Mouse (Mus musculus) MEL (cell line): Measurements from ENCODE around the gene Trim14. TPM values are rescaled to one million over a fixed set of nuclear protein-coding genes. Genes with fewer than 3 reads are reported as not detected.

ENCODE experiments used
- DNase-seq: peaks from one replicate; pipeline ENCODE4 v3.0.0; 2011; ENCODE audit warnings: low read depth, low spot score
- H3K27ac ChIP-seq: 2 replicates; pipeline ENCODE4 v1.5.1; 2012; ENCODE audit warnings: low read depth, mild to moderate bottlenecking, control low read depth, low read length, moderate library complexity; ENCODE audit not compliant: control insufficient read depth
- H3K27me3 ChIP-seq, 2 experiments: fragments of 150-350 bp in 1 of 2; sonication (generic) in 1 of 2; 2 replicates each; pipeline ENCODE4 v1.6.1; 2012; ENCODE audit warnings: low read length in 2 of 2, mild to moderate bottlenecking in 2 of 2, improper control_type of control experiment in 1 of 2, moderate library complexity in 1 of 2; ENCODE audit not compliant: insufficient read depth in 2 of 2, control insufficient read depth in 1 of 2
- H3K36me3 ChIP-seq, 2 experiments: 2 replicates each; pipeline ENCODE4 v1.6.1; 2012 to 2014; ENCODE audit warnings: low read length in 2 of 2, improper control_type of control experiment in 1 of 2, inconsistent platforms in 1 of 2, mild to moderate bottlenecking in 1 of 2; ENCODE audit not compliant: insufficient read depth in 2 of 2, control insufficient read depth in 1 of 2
- H3K4me1 ChIP-seq, 2 experiments: fragments of 150-350 bp in 1 of 2; sonication (generic) in 1 of 2; 2 replicates each; pipeline ENCODE4 v1.6.1; 2012; ENCODE audit warnings: low read length in 2 of 2, improper control_type of control experiment in 1 of 2, mild to moderate bottlenecking in 1 of 2; ENCODE audit not compliant: insufficient read depth in 2 of 2, control insufficient read depth in 1 of 2
- H3K4me3 ChIP-seq, 2 experiments: fragments of 150-350 bp in 1 of 2; sonication (generic) in 1 of 2; 2 replicates each; pipeline ENCODE4 v1.5.1; 2012; ENCODE audit warnings: low read depth in 2 of 2, low read length in 2 of 2, mild to moderate bottlenecking in 2 of 2, moderate library complexity in 2 of 2, control low read depth in 1 of 2, improper control_type of control experiment in 1 of 2; ENCODE audit not compliant: control insufficient read depth in 1 of 2, insufficient read depth in 1 of 2
- H3K79me2 ChIP-seq: 2 replicates; pipeline ENCODE4 v1.6.1; 2012; ENCODE audit warnings: mild to moderate bottlenecking, low read length, moderate library complexity; ENCODE audit not compliant: control insufficient read depth, poor library complexity, insufficient read depth
- H3K9ac ChIP-seq: 2 replicates; pipeline ENCODE4 v1.6.1; 2012; ENCODE audit warnings: low read depth, mild to moderate bottlenecking, control low read depth, low read length, moderate library complexity; ENCODE audit not compliant: control insufficient read depth, poor library complexity, severe bottlenecking
- H3K9me3 ChIP-seq: fragments of 150-350 bp; sonication (generic); replicated peaks from 2 replicates; pipeline ENCODE4 v1.6.1; 2012; ENCODE audit warnings: mild to moderate bottlenecking, low read length, improper control_type of control experiment, moderate library complexity; ENCODE audit not compliant: insufficient read depth
- BHLHE40 ChIP-seq: IDR thresholded peaks from 2 replicates; pipeline ENCODE4 v1.6.1; 2012; ENCODE audit warnings: low read depth, mild to moderate bottlenecking, inconsistent platforms, low read length, improper control_type of control experiment, borderline replicate concordance
- CHD1 ChIP-seq: IDR thresholded peaks from 2 replicates; pipeline ENCODE4 v1.6.1; 2012; ENCODE audit warnings: low read depth, mild to moderate bottlenecking, inconsistent platforms, low read length, improper control_type of control experiment
- CTCF ChIP-seq, 3 experiments: IDR thresholded peaks in 2 of 3; conservative IDR thresholded peaks in 1 of 3; 2 replicates each; pipeline ENCODE4 v1.5.1; 2011 to 2012; ENCODE audit warnings: low read length in 3 of 3, low read depth in 2 of 3, mild to moderate bottlenecking in 2 of 3, improper control_type of control experiment in 1 of 3, inconsistent platforms in 1 of 3, mixed read lengths in 1 of 3, moderate library complexity in 1 of 3; ENCODE audit not compliant: control insufficient read depth in 1 of 3, insufficient read depth in 1 of 3, poor library complexity in 1 of 3, severe bottlenecking in 1 of 3
- E2F4 ChIP-seq: IDR thresholded peaks from 2 replicates; pipeline ENCODE4 v1.6.1; 2011; ENCODE audit warnings: low read depth, low read length, improper control_type of control experiment, borderline replicate concordance
- ELF1 ChIP-seq: IDR thresholded peaks from 2 replicates; pipeline ENCODE4 v1.6.1; 2014; ENCODE audit warnings: low read depth, mild to moderate bottlenecking, inconsistent platforms, low read length, improper control_type of control experiment, moderate library complexity
- EP300 ChIP-seq, 2 experiments: IDR thresholded peaks; 2 replicates each; pipeline ENCODE4 v1.6.1; 2011; ENCODE audit warnings: improper control_type of control experiment in 2 of 2, low read length in 2 of 2, low read depth in 1 of 2, mild to moderate bottlenecking in 1 of 2
- ETS1 ChIP-seq: IDR thresholded peaks from 2 replicates; pipeline ENCODE4 v1.6.1; 2012; ENCODE audit warnings: low read depth, mild to moderate bottlenecking, inconsistent platforms, low read length, improper control_type of control experiment, moderate library complexity
- GABPA ChIP-seq: IDR thresholded peaks from 2 replicates; pipeline ENCODE4 v1.6.1; 2012; ENCODE audit warnings: low read depth, mild to moderate bottlenecking, inconsistent platforms, low read length, improper control_type of control experiment, moderate library complexity
- GATA1 ChIP-seq: IDR thresholded peaks from 2 replicates; pipeline ENCODE4 v1.6.1; 2011; ENCODE audit warnings: low read depth, low read length, improper control_type of control experiment
- HCFC1 ChIP-seq: IDR thresholded peaks from 2 replicates; pipeline ENCODE4 v1.6.1; 2012; ENCODE audit warnings: low read depth, mild to moderate bottlenecking, inconsistent platforms, low read length, improper control_type of control experiment, moderate library complexity
- JUND ChIP-seq: IDR thresholded peaks from 2 replicates; pipeline ENCODE4 v1.6.1; 2011; ENCODE audit warnings: low read depth, mild to moderate bottlenecking, improper control_type of control experiment, low read length
- KAT2A ChIP-seq: conservative IDR thresholded peaks from 2 replicates; pipeline ENCODE4 v1.6.1; 2012; ENCODE audit warnings: low read depth, low read length, improper control_type of control experiment, inconsistent platforms
- MAFK ChIP-seq: IDR thresholded peaks from 2 replicates; pipeline ENCODE4 v1.6.1; 2011; ENCODE audit warnings: low read depth, mild to moderate bottlenecking, low read length, improper control_type of control experiment, borderline replicate concordance
- MAX ChIP-seq: IDR thresholded peaks from 2 replicates; pipeline ENCODE4 v1.6.1; 2011; ENCODE audit warnings: low read length, improper control_type of control experiment
- MEF2A ChIP-seq: IDR thresholded peaks from 2 replicates; pipeline ENCODE4 v1.6.1; 2014; ENCODE audit warnings: low read depth, mild to moderate bottlenecking, inconsistent platforms, low read length, improper control_type of control experiment; ENCODE audit not compliant: poor library complexity, insufficient replicate concordance, severe bottlenecking; ENCODE audit errors: extremely low read depth
- MXI1 ChIP-seq: IDR thresholded peaks from 2 replicates; pipeline ENCODE4 v1.6.1; 2011; ENCODE audit warnings: mild to moderate bottlenecking, low read depth, low read length, improper control_type of control experiment
- MYB ChIP-seq: IDR thresholded peaks from 2 replicates; pipeline ENCODE4 v1.6.1; 2011; ENCODE audit warnings: mild to moderate bottlenecking, low read depth, low read length, improper control_type of control experiment
- MYC ChIP-seq: IDR thresholded peaks from 2 replicates; pipeline ENCODE4 v1.6.1; 2011; ENCODE audit warnings: low read depth, mild to moderate bottlenecking, low read length, improper control_type of control experiment, moderate library complexity
- NRF1 ChIP-seq: IDR thresholded peaks from 2 replicates; pipeline ENCODE4 v1.6.1; 2014; ENCODE audit warnings: low read depth, mild to moderate bottlenecking, inconsistent platforms, low read length, improper control_type of control experiment, moderate library complexity; ENCODE audit not compliant: poor library complexity, insufficient read depth, severe bottlenecking
- POLR2A ChIP-seq, 2 experiments: IDR thresholded peaks; 2 replicates each; pipeline ENCODE4 v1.6.1; 2011 to 2012; ENCODE audit warnings: low read length in 2 of 2, mild to moderate bottlenecking in 2 of 2, control low read depth in 1 of 2, improper control_type of control experiment in 1 of 2, low read depth in 1 of 2, moderate library complexity in 1 of 2; ENCODE audit not compliant: control insufficient read depth in 1 of 2, insufficient read depth in 1 of 2, poor library complexity in 1 of 2
- POLR2AphosphoS2 ChIP-seq: IDR thresholded peaks from 2 replicates; pipeline ENCODE4 v1.6.1; 2011; ENCODE audit warnings: low read length, improper control_type of control experiment
- POLR2AphosphoS5 ChIP-seq: IDR thresholded peaks from 2 replicates; pipeline ENCODE4 v1.6.1; 2012; ENCODE audit warnings: low read depth, borderline replicate concordance, mild to moderate bottlenecking, inconsistent platforms, low read length, moderate library complexity, mixed read lengths
- RAD21 ChIP-seq: IDR thresholded peaks from 2 replicates; pipeline ENCODE4 v1.6.1; 2011; ENCODE audit warnings: mild to moderate bottlenecking, low read depth, low read length, improper control_type of control experiment
- RCOR1 ChIP-seq: IDR thresholded peaks from 2 replicates; pipeline ENCODE4 v1.6.1; 2012; ENCODE audit warnings: low read depth, mild to moderate bottlenecking, inconsistent platforms, low read length, improper control_type of control experiment
- SIN3A ChIP-seq: IDR thresholded peaks from 2 replicates; pipeline ENCODE4 v1.6.1; 2012; ENCODE audit warnings: low read length, improper control_type of control experiment, inconsistent platforms
- SMC3 ChIP-seq: IDR thresholded peaks from 2 replicates; pipeline ENCODE4 v1.6.1; 2011; ENCODE audit warnings: low read depth, low read length, improper control_type of control experiment
- TAL1 ChIP-seq: IDR thresholded peaks from 2 replicates; pipeline ENCODE4 v1.6.1; 2012; ENCODE audit warnings: mild to moderate bottlenecking, inconsistent platforms, low read length, moderate library complexity, mixed read lengths
- TBP ChIP-seq: IDR thresholded peaks from 2 replicates; pipeline ENCODE4 v1.8.0; 2011; ENCODE audit warnings: low read depth, low read length, improper control_type of control experiment
- TCF12 ChIP-seq: IDR thresholded peaks from 2 replicates; pipeline ENCODE4 v1.6.1; 2014; ENCODE audit warnings: low read depth, mild to moderate bottlenecking, inconsistent platforms, low read length, improper control_type of control experiment, moderate library complexity
- UBTF ChIP-seq: IDR thresholded peaks from 2 replicates; pipeline ENCODE4 v1.6.1; 2012; ENCODE audit warnings: low read depth, mild to moderate bottlenecking, inconsistent platforms, low read length, improper control_type of control experiment, moderate library complexity, borderline replicate concordance; ENCODE audit not compliant: insufficient read depth
- USF1 ChIP-seq: IDR thresholded peaks from 2 replicates; pipeline ENCODE4 v1.6.1; 2014; ENCODE audit warnings: low read depth, mild to moderate bottlenecking, inconsistent platforms, low read length, improper control_type of control experiment, moderate library complexity
- USF2 ChIP-seq, 2 experiments: IDR thresholded peaks; 2 replicates each; pipeline ENCODE4 v1.6.1; 2011 to 2012; ENCODE audit warnings: improper control_type of control experiment in 2 of 2, low read length in 2 of 2, borderline replicate concordance in 1 of 2, inconsistent platforms in 1 of 2, low read depth in 1 of 2, mild to moderate bottlenecking in 1 of 2; ENCODE audit not compliant: insufficient read depth in 1 of 2
- ZC3H11A ChIP-seq: IDR thresholded peaks from 2 replicates; pipeline ENCODE4 v1.6.1; 2012; ENCODE audit warnings: low read depth, mild to moderate bottlenecking, inconsistent platforms, low read length, improper control_type of control experiment
- ZKSCAN1 ChIP-seq: IDR thresholded peaks from 2 replicates; pipeline ENCODE4 v1.6.1; 2012; ENCODE audit warnings: low read depth, mild to moderate bottlenecking, inconsistent platforms, low read length, improper control_type of control experiment, moderate library complexity
- ZMIZ1 ChIP-seq: IDR thresholded peaks from 2 replicates; pipeline ENCODE4 v1.6.1; 2012; ENCODE audit warnings: low read depth, mild to moderate bottlenecking, inconsistent platforms, low read length, improper control_type of control experiment, moderate library complexity
- ZNF384 ChIP-seq: IDR thresholded peaks from 2 replicates; pipeline ENCODE4 v1.6.1; 2012; ENCODE audit warnings: low read depth, mild to moderate bottlenecking, inconsistent platforms, low read length, improper control_type of control experiment
- polyA plus RNA-seq, 2 experiments: library from polyadenylated mRNA; stranded (reverse) in 1 of 2; unstranded in 1 of 2; fragments of >175 nt in 1 of 2; fragments of >200 nt in 1 of 2; gene quantifications; 2 replicates each; pipeline versions ENCODE4 v1.2.1 to v1.2.4; 2012; ENCODE audit warnings: low replicate concordance in 2 of 2, low read depth in 1 of 2; ENCODE audit not compliant: insufficient read length in 2 of 2, insufficient read depth in 1 of 2, missing spikeins in 1 of 2
- total RNA-seq: library from RNA; depleted of rRNA; stranded (reverse); fragments of 300-350 nt; gene quantifications from 2 replicates; pipeline ENCODE4 v1.2.3, GENCODE M21; 2012

Gene Trim14
- total and polyA plus RNA-seq, 3 experiments, result 1.1 to 5.1 TPM; not detected in 1

DNA sequence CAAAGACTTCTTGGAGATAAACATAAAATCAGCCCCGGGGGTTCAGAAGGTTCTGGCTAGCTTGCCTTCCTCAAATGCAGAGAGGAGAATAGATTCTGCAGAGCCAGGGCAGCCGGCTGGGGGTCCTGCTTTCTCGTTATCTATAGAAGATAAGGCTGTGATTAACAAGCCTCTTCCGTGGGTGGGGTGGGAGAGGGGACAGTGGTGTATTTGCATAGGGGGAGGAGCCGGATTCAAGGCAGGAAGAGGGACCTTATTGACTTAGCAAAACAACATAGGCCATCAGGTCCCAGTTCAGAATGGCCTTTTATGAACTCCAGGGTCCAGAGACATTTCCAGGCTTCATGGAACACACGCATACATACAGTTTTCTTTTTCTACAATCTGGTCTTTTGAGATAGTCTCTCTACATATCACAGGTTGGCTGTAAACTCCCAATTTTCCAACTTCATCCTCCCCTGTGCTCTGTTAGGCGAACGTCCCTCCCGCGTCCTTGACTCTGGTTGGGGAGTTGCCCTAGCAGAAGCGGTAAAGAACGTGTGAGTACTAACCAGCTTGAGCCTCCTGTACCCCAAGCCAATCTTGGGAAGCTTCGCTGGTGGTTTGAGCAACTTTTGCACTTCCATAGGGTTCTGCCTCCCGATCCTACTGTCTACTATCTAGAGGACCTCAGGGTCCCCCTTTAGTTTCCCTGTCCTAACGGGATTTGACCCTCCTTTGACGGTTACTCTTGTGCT lies 679 bp downstream of the Trim14 start:
- Histone ChIP-seq H3K27me3 (no peaks in the 10 kb centered on the region; a peak in 2 of 4 replicates), H3K27ac (peak overlapping the region; percentile 15; the same call in 1 of the 2 replicates), H3K4me1 (peaks cover 0 to 11% of the 10 kb centered on the region in 2 experiments; a peak in 1 of 4 replicates), H3K79me2 (no peaks in the 10 kb centered on the region), H3K4me3 (peak overlapping the region; percentile 63 to 84), H3K9me3 (no peaks in the 10 kb centered on the region), H3K36me3 (no peaks in the 10 kb centered on the region; a peak in 2 of 4 replicates), H3K9ac (peak overlapping the region; percentile 64)
- DNase-seq, result peak; percentile 54
- TF ChIP-seq ZC3H11A (no peak), SIN3A (0 out of 2 replicates have a peak, but pooled peaks have one; percentile 27), MYB (no peak), ETS1 (no peak), ZKSCAN1 (no peak), TBP (0 out of 2 replicates have a peak, but pooled peaks have one; percentile 32), UBTF (no peak), HCFC1 (no peak), NRF1 (no peak), CHD1 (no peak), EP300 (IDR thresholded peaks at IDR 0.05; ENCODE audit: low read depth in 1 of 2, low read length in 2 of 2) (peak; percentile 29 to 32; a peak in 2 of 4 replicates), POLR2AphosphoS5 (no peak), BHLHE40 (no peak), KAT2A (no peak), POLR2AphosphoS2 (no peak), ZNF384 (no peak), GABPA (no peak), MXI1 (no peak), ZMIZ1 (no peak), MYC (no peak), USF2 (IDR thresholded peaks at IDR 0.05; ENCODE audit: borderline replicate concordance in 1 of 2, insufficient read depth in 1 of 2, low read depth in 1 of 2, low read length in 2 of 2) (no peak), SMC3 (no peak), ELF1 (0 out of 2 replicates have a peak, but pooled peaks have one; percentile 43), POLR2A (IDR thresholded peaks at IDR 0.05; ENCODE audit: control insufficient read depth in 1 of 2, insufficient read depth in 1 of 2, low read depth in 1 of 2, low read length in 2 of 2, poor library complexity in 1 of 2) (no peak), RCOR1 (peak; percentile 89), TCF12 (no peak), MEF2A (no peak), MAX (0 out of 2 replicates have a peak, but pooled peaks have one; percentile 17), RAD21 (no peak), TAL1 (no peak), E2F4 (no peak), MAFK (no peak), GATA1 (peak; percentile 76), JUND (no peak), USF1 (no peak), CTCF (IDR thresholded peaks at IDR 0.05 in 2 of 3, conservative IDR thresholded peaks at IDR 0.05 in 1 of 3; ENCODE audit: control insufficient read depth in 1 of 3, insufficient read depth in 1 of 3, low read depth in 2 of 3, low read length in 3 of 3, poor library complexity in 1 of 3, severe bottlenecking in 1 of 3) (no peak)
